Mouse (Mus musculus) NIH3T3 (cell line): ENCODE measurements around the gene Tmem236.

Experiments used
- DNase-seq: peaks from one replicate; pipeline ENCODE4 v3.0.0-alpha.2; 2012; ENCODE audit warnings: low read depth

The Tmem236 gene

GRCm38 (mm10) chr2:14249839-14250564 lies 75.7 kb downstream of the Tmem236 start:
- no peak for DNase-seq

- no peak for DNase-seq
These were observed 77.6 kb downstream of the Tmem236 start for GRCm38 (mm10) chr2:14251938-14252337.

- no peak for DNase-seq
These were observed 84.1 kb downstream of the Tmem236 start for GRCm38 (mm10) chr2:14258345-14258850.

GRCm38 (mm10) chr2:14262090-14262489 lies 87.8 kb downstream of the Tmem236 start:
- no peak for DNase-seq

GRCm38 (mm10) chr2:14269160-14269559 lies 94.8 kb downstream of the Tmem236 start:
- DNase-seq: no peak
